Mouse (Mus musculus): ENCODE data around the gene Lyrm7. TPM values are rescaled to one million over a fixed set of nuclear protein-coding genes. Genes with fewer than 3 reads are reported as not detected.
"Not testable (repeated sequence)": the region's sequence is repeated elsewhere in the genome, so short reads cannot be mapped to it uniquely, and the experiment has no call there.

Gene Lyrm7
- 10 to 100 TPM; 26.2 to 27.2 TPM for total RNA-seq (2021)

- DNase-seq (ENCODE audit: low spot score in 2 of 2) = peak; percentile 95 to 99
- intact Hi-C loops (cut with DNase I) = loop anchor here (2.0 to 10.0 kb wide), 2 partner anchors 74 to 296 kb away; partner anchors contain the start of gene Cdc42se2
These were observed at the start of gene Lyrm7 for GRCm38 (mm10) chr11:54860256-54861038. Gene Lyrm7, minus strand, starts transcription at chr11:54860916.

- intact Hi-C loops (cut with DNase I) = no loop called here
These were observed 49.5 kb upstream of the Lyrm7 start for GRCm38 (mm10) chr11:54910081-54910665.

GRCm38 (mm10) chr11:54909273-54909672 is 48.6 kb upstream of the Lyrm7 start:
- intact Hi-C loops (cut with DNase I) = no loop called here
- no peak for DNase-seq (ENCODE audit: low spot score in 2 of 2)

More at GRCm38 (mm10) chr11:54910081-54910665, 49.5 kb upstream of the Lyrm7 start:
- no peak for DNase-seq (ENCODE audit: low spot score in 2 of 2)

GRCm38 (mm10) chr11:54907259-54907658 is 46.5 kb upstream of the Lyrm7 start:
- no peak for DNase-seq (ENCODE audit: low spot score in 2 of 2)
- intact Hi-C loops (cut with DNase I) = no loop called here

GRCm38 (mm10) chr11:54906466-54906865 is 45.8 kb upstream of the Lyrm7 start:
- intact Hi-C loops (cut with DNase I) = no loop called here
- no peak for DNase-seq (ENCODE audit: low spot score in 2 of 2)

- no peak for DNase-seq (ENCODE audit: low spot score in 2 of 2)
- intact Hi-C loops (cut with DNase I) = no loop called here
These were observed 45.2 kb upstream of the Lyrm7 start for GRCm38 (mm10) chr11:54905931-54906330.

GRCm38 (mm10) chr11:54905086-54905485 is 44.4 kb upstream of the Lyrm7 start:
- intact Hi-C loops (cut with DNase I) = no loop called here

GRCm38 (mm10) chr11:54903940-54904706 is 43.4 kb upstream of the Lyrm7 start:
- no peak for DNase-seq (ENCODE audit: low spot score in 2 of 2)
- intact Hi-C loops (cut with DNase I) = no loop called here

More at GRCm38 (mm10) chr11:54905086-54905485, 44.4 kb upstream of the Lyrm7 start:
- DNase-seq (ENCODE audit: low spot score in 2 of 2) = no peak

GRCm38 (mm10) chr11:54903339-54903738 is 42.6 kb upstream of the Lyrm7 start:
- intact Hi-C loops (cut with DNase I) = no loop called here
- DNase-seq (ENCODE audit: low spot score in 2 of 2) = no peak

- intact Hi-C loops (cut with DNase I) = no loop called here
These were observed 41.9 kb upstream of the Lyrm7 start, which contains the start of gene Gpx3 for GRCm38 (mm10) chr11:54902333-54903323. Gene Gpx3, plus strand, starts transcription at chr11:54902453.

GRCm38 (mm10) chr11:54899657-54900056 is 38.9 kb upstream of the Lyrm7 start:
- intact Hi-C loops (cut with DNase I) = no loop called here
- DNase-seq (ENCODE audit: low spot score in 2 of 2) = no peak

More at GRCm38 (mm10) chr11:54902333-54903323, 41.9 kb upstream of the Lyrm7 start, which contains the start of gene Gpx3:
- peak; percentile 60 to 66 for DNase-seq (ENCODE audit: low spot score in 2 of 2)

- intact Hi-C loops (cut with DNase I) = no loop called here
- no peak for DNase-seq (ENCODE audit: low spot score in 2 of 2)
These were observed 36.8 kb upstream of the Lyrm7 start for GRCm38 (mm10) chr11:54897470-54897869.

GRCm38 (mm10) chr11:54896646-54897045 is 35.9 kb upstream of the Lyrm7 start:
- DNase-seq (ENCODE audit: low spot score in 2 of 2); intact Hi-C loops (cut with DNase I): not testable (repeated sequence)

GRCm38 (mm10) chr11:54894589-54894988 is 33.9 kb upstream of the Lyrm7 start:
- intact Hi-C loops (cut with DNase I) = no loop called here
- no peak for DNase-seq (ENCODE audit: low spot score in 2 of 2)

- no peak for DNase-seq (ENCODE audit: low spot score in 2 of 2)
- intact Hi-C loops (cut with DNase I) = no loop called here
These were observed 31.4 kb upstream of the Lyrm7 start for GRCm38 (mm10) chr11:54892091-54892490.

GRCm38 (mm10) chr11:54891341-54891740 is 30.6 kb upstream of the Lyrm7 start:
- intact Hi-C loops (cut with DNase I) = no loop called here
- DNase-seq (ENCODE audit: low spot score in 2 of 2) = no peak

- intact Hi-C loops (cut with DNase I) = loop anchor here (5.0 to 10.0 kb wide), 2 partner anchors 267 to 499 kb away; partner anchors contain the start of gene Slc36a3
- DNase-seq (ENCODE audit: low spot score in 2 of 2) = no peak
These were observed 27.2 kb upstream of the Lyrm7 start for GRCm38 (mm10) chr11:54887927-54888326.

- DNase-seq (ENCODE audit: low spot score in 2 of 2) = no peak
- intact Hi-C loops (cut with DNase I) = loop anchor here (5.0 to 10.0 kb wide), 2 partner anchors 269 to 502 kb away; partner anchors contain the start of gene Slc36a3
These were observed 24.7 kb upstream of the Lyrm7 start for GRCm38 (mm10) chr11:54885406-54885805.

- intact Hi-C loops (cut with DNase I) = loop anchor here (5.0 to 10.0 kb wide), 3 partner anchors 152 to 502 kb away; partner anchors contain the start of gene Slc36a3
These were observed 24.2 kb upstream of the Lyrm7 start for GRCm38 (mm10) chr11:54884937-54885336.

More at GRCm38 (mm10) chr11:54884937-54885336, 24.2 kb upstream of the Lyrm7 start:
- DNase-seq (ENCODE audit: low spot score in 2 of 2) = no peak

All from left cerebral cortex, postnatal 25 days (tissue).